Mouse (Mus musculus) bone marrow macrophage, adult 2 months (primary cell): ENCODE data around the gene Abl2.
A peak's percentile ranks its signal among the peaks of the same experiment; 100 is the strongest.

Experiments
- CTCF ChIP-seq: IDR thresholded peaks from 2 replicates; pipeline ENCODE4 v1.5.1; 2012; ENCODE audit warnings: low read depth, mild to moderate bottlenecking, low read length, moderate library complexity
- POLR2A ChIP-seq: IDR thresholded peaks from 2 replicates; pipeline ENCODE4 v1.6.1; 2012; ENCODE audit warnings: mild to moderate bottlenecking, low read depth, low read length, borderline replicate concordance

GRCm38 (mm10) chr1:156630965-156631364 lies 72.4 kb downstream of the Abl2 start:
- 0 out of 2 replicates have a peak, but pooled peaks have one; percentile 17 for TF ChIP-seq CTCF
- TF ChIP-seq POLR2A = no peak
